Mouse (Mus musculus): ENCODE results near the gene Ophn1. TPM values are rescaled to one million over a fixed set of nuclear protein-coding genes. Genes with fewer than 3 reads are reported as not detected.

The Ophn1 gene
- polyA plus RNA-seq (2015; fragmentation: Nextera tagmentation; extraction: Ambion mirVana): 32.9 and 34.4 TPM in 2 replicates

DNA sequence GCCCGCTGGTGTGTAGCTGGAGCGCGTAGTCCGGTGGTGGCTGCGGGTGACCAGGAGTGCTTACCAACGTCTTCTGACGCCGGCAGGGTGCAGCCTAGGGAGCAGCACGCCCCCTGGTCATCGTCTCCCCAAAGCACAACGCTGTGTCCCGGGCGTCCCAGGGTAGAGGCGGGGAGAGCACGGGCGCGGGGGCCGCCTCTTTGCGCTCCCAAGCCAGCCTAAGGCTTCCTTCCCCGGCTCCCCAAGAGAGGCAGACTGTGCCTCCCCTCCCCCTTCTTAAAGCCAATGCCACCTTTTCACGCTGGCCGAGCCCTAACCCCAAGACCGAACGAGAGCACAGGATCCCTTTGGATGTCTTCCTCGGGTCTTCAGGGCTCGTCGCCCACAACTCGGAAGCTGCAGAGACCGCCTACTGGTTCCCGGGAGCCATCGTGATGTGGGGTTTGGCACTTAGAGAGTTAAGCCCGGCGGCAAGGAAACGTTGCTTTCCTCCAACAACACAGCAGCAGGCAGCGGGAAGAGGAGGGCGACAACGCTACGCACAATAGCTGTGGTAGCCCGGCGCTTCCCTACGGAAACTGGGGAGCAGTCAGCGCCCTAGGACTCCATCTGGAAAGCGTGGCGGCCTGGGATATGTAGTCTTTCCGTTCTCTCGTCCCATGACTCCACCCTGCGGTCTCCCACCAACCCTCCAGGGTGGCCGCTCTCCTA, at the start of gene Ophn1:
Ophn1 (minus strand) TSS at position 620 of the 711 bp plus-strand sequence.
- Histone ChIP-seq H3K4me1 (peaks cover 8% of the 10 kb centered on the region; the same call in 1 of the 2 replicates), H3K4me3 (peak within 1 kb of the TSS; percentile 52), H3K4me2 (peak within 1 kb of the TSS; percentile 60), H3K9ac (peak within 1 kb of the TSS; percentile 71), H3K27me3 (no peaks in the 10 kb centered on the region), H3K9me3 (replicated peaks) (no peaks in the 10 kb centered on the region), H3K36me3 (ENCODE audit: poor library complexity, severe bottlenecking) (no peaks in the 10 kb centered on the region), H3K27ac (peak within 1 kb of the TSS; percentile 86)
- peak; percentile 96 for ATAC-seq
- 16% methylated on average over 41 of the region's 48 CpGs for WGBS

DNA sequence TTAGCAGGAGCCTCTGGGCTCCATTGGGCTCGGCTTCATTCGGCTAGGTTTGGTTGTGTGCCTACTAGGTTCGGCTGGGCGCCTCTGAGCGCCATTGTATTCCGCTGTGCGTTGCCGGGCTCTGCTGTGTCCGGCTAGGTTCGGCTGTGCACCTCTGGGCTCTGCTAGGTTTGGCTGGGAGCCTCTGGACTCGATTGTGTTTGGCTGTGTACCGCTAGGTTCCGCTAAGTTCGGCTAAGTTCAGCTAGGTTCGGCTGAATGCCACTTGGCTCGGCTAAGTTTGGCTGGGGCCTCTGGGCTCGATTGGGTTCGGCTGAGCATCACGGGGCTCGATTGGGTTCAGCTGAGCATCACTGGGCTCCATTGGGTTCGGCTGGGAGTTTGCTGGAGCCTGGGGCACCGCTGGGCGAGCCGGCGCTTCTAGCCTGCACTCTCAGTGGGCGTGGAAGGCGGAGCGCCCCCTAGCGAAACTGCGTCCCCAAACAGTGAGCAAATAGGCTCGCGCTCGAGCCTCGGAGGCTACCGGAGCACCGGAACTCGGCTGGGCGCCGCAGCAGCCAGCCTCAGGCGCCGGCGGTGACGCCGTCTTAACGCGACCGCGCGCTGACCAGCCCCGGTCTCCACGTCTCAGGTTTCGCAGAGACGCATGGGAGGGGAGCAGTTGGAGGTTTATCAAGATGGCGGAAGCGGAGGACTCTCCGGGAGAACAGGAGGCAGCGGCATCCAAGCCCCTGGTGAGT, 46.9 kb upstream of the Ophn1 start:
- ATAC-seq: peak; percentile 87
- no peaks in the 10 kb centered on the region for H3K27me3 ChIP-seq
- 0 out of 2 replicates have a peak, but pooled peaks cover 4% of the 10 kb centered on the region for H3K36me3 ChIP-seq (ENCODE audit: poor library complexity, severe bottlenecking)
- H3K4me2 ChIP-seq: peak overlapping the region; percentile 63
- H3K4me3 ChIP-seq: peak overlapping the region; percentile 57
- peaks cover 10% of the 10 kb centered on the region for H3K4me1 ChIP-seq
- H3K27ac ChIP-seq: peak overlapping the region; percentile 86
- no peaks in the 10 kb centered on the region for H3K9me3 ChIP-seq (replicated peaks)
- 29% methylated on average over 57 of the region's 57 CpGs for WGBS
- H3K9ac ChIP-seq: peak overlapping the region; percentile 73

DNA sequence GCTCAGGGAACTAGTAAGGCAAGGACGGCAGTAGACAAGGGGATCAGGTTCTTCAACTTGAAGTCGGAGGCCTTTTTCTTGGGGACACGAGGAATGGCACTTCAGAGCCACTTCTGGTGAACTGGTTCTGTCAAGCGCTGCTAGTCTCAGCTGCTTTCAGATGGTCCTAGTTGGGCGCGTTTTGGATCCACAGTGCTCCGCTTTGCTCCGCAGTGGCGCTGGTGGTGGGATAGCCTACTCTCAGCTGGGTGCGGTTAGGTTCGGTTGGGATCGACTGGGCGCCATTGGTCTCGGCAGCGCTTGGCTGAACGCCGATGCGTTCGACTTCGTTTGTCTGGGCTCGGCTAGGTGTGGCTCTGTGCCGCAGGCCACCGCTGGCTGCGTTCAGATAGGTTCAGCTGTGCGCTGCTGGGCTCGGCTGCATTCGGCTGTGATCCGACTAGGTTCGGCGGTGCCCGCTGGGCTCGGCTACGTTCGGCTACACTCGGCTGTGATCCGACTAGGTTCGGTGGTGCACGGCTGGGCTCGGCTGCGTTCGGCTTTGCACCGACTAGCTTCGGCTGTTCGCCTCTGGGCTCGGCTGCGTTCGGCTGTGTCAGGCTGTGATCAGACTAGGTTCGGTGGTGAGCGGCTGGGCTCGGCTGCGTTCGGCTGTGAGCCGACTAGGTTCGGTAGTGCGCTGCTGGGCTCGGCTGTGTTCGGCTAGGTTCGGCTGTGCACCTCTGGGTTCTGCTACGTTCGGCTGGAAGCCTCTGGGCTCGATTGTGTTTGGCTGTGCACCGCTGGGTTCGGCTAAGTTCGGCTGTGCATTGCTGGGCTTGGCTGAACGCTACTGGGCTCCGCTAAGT, 46.1 kb upstream of the Ophn1 start:
- H3K9me3 ChIP-seq (replicated peaks): no peaks in the 10 kb centered on the region
- whole genome bisulfite sequencing: 24% methylated on average over 66 of the region's 66 CpGs
- ATAC-seq: peak; percentile 98
- H3K36me3 ChIP-seq (ENCODE audit: poor library complexity, severe bottlenecking): no peaks in the 10 kb centered on the region
- H3K4me1 ChIP-seq: peaks cover 10% of the 10 kb centered on the region
- peak overlapping the region; percentile 57 for H3K4me3 ChIP-seq
- peak overlapping the region; percentile 86 for H3K27ac ChIP-seq
- peak overlapping the region; percentile 73 for H3K9ac ChIP-seq
- peak overlapping the region; percentile 63 for H3K4me2 ChIP-seq
- no peaks in the 10 kb centered on the region for H3K27me3 ChIP-seq

GRCm38 (mm10) chrX:98936101-98936500, 45.3 kb upstream of the Ophn1 start, which contains the start of gene Yipf6:
Gene Yipf6 (plus strand): TSS chrX:98936316.
- H3K4me2 ChIP-seq: peak within 1 kb of the TSS; percentile 63
- H3K27me3 ChIP-seq: no peaks in the 10 kb centered on the region
- H3K27ac ChIP-seq: peak within 1 kb of the TSS; percentile 86
- H3K4me1 ChIP-seq: peaks cover 10% of the 10 kb centered on the region
- peak within 1 kb of the TSS; percentile 57 for H3K4me3 ChIP-seq
- WGBS: 73% methylated on average over 3 of the region's 3 CpGs
- H3K9me3 ChIP-seq (replicated peaks): no peaks in the 10 kb centered on the region
- no peaks in the 10 kb centered on the region for H3K36me3 ChIP-seq (ENCODE audit: poor library complexity, severe bottlenecking)
- peak within 1 kb of the TSS; percentile 73 for H3K9ac ChIP-seq
- ATAC-seq: no peak

DNA sequence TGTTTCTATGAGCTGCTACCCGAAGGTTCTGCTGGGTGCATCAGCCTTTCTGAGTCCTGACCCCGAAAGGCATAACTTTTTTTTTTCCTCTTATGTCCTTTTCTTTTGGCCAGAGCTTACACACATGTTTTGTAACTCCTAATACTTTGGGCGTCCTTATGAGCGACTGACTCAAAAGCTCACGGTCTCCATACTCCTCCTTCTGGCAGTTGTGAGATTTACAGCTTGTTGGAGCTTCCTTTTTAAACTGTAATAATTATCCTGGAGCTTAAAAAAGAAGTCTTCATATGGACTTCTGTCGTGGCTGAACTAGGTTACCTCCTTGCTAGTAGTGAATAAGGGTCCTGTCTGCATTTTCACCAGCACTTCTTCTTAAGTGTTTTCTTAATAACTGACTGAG, 28.6 kb upstream of the Ophn1 start:
- no peak overlapping the region for H3K4me3 ChIP-seq
- no peak for ATAC-seq
- H3K9me3 ChIP-seq (replicated peaks): no peaks in the 10 kb centered on the region
- WGBS: 25% methylated on average over 6 of the region's 6 CpGs
- H3K4me2 ChIP-seq: no peak overlapping the region
- no peaks in the 10 kb centered on the region for H3K36me3 ChIP-seq (ENCODE audit: poor library complexity, severe bottlenecking)
- H3K9ac ChIP-seq: no peak overlapping the region
- H3K27ac ChIP-seq: no peak overlapping the region
- peaks cover 5% of the 10 kb centered on the region; the same call in 1 of the 2 replicates for H3K4me1 ChIP-seq
- H3K27me3 ChIP-seq: no peaks in the 10 kb centered on the region

DNA sequence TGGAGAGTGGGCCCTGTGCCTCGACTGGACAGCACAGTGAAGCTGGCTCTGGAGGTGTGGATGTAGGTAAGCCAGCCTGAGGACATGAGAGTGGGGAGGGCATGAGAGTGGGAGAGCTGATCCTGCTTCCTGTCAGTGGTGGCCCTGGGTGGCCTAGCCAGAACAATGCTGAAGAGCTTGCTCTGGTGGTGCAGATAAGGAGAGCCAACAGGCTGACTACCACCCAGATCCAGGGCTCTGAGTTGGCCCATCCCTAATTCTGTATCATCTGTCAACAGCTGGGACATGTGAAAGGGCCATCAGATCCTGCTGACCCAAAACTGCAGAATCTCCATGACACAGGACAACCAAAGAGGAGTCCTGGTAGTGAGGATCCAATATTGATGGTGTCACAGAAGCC, 18.1 kb upstream of the Ophn1 start:
- WGBS: 57% methylated on average over 1 of the region's 1 CpGs

DNA sequence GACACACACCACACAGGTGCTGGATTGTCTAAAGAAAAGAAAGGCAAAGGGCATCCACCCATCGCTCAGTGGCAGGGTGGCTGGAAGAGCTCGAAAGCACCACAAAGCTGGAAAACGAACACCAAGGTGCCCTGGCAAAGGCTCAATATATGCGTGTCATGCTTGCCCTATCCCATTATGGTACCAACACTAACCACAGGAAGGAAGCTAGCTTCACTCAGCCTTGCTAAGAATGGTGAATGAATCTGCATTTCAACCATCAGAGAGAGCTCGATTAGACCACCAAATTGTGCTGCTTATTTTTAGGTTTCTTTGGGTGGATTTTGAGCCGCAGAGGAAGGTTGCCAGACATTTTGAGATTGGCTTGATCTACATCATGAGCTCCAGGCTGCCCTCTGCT, 13.4 kb upstream of the Ophn1 start:
- no peaks in the 10 kb centered on the region for H3K27me3 ChIP-seq
- H3K4me1 ChIP-seq: no peaks in the 10 kb centered on the region
- WGBS: 89% methylated on average over 6 of the region's 6 CpGs
- H3K9me3 ChIP-seq (replicated peaks): no peaks in the 10 kb centered on the region
- H3K27ac ChIP-seq: no peak overlapping the region
- no peak overlapping the region for H3K4me2 ChIP-seq
- ATAC-seq: no peak
- no peak overlapping the region for H3K9ac ChIP-seq
- H3K36me3 ChIP-seq (ENCODE audit: poor library complexity, severe bottlenecking): no peaks in the 10 kb centered on the region
- H3K4me3 ChIP-seq: no peak overlapping the region

More for the DNA sequence above, 18.1 kb upstream of the Ophn1 start:
- Histone ChIP-seq H3K27me3 (no peaks in the 10 kb centered on the region), H3K4me3 (no peak overlapping the region), H3K4me2 (no peak overlapping the region), H3K27ac (no peak overlapping the region), H3K4me1 (no peaks in the 10 kb centered on the region), H3K36me3 (ENCODE audit: poor library complexity, severe bottlenecking) (no peaks in the 10 kb centered on the region), H3K9me3 (replicated peaks) (no peaks in the 10 kb centered on the region), H3K9ac (no peak overlapping the region)
- no peak for ATAC-seq

DNA sequence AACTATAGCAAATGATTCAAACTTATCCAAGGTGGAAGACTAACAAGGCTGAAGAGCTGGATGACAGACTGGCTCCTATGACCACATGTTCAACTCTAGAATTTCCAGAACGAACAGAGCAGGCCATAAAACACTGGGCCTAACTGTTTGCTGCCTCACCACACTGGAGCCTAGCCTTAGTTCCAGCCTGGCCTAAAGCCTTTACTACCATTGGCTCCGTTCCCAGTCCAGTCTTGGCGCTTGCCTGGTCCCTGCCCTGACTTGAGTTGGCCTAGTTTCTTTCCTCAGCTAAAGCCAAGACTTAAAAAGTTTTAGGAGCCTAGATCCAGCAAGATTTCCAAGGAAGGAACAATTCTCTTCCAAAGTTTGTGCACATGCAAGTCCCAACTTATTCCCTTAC, 7.5 kb upstream of the Ophn1 start:
- H3K4me1 ChIP-seq: no peaks in the 10 kb centered on the region
- no peak overlapping the region for H3K9ac ChIP-seq
- H3K36me3 ChIP-seq (ENCODE audit: poor library complexity, severe bottlenecking): no peaks in the 10 kb centered on the region
- no peak overlapping the region for H3K4me3 ChIP-seq
- H3K27me3 ChIP-seq: no peaks in the 10 kb centered on the region
- WGBS: 80% methylated on average over 3 of the region's 3 CpGs
- no peak overlapping the region for H3K4me2 ChIP-seq
- no peak for ATAC-seq
- H3K9me3 ChIP-seq (replicated peaks): no peaks in the 10 kb centered on the region
- no peak overlapping the region for H3K27ac ChIP-seq

GRCm38 (mm10) chrX:98890072-98890405, 786 bp downstream of the Ophn1 start:
- H3K36me3 ChIP-seq (ENCODE audit: poor library complexity, severe bottlenecking): no peaks in the 10 kb centered on the region
- H3K4me3 ChIP-seq: peak overlapping the region; percentile 52
- no peaks in the 10 kb centered on the region for H3K27me3 ChIP-seq
- no peaks in the 10 kb centered on the region for H3K9me3 ChIP-seq (replicated peaks)
- 25% methylated on average over 14 of the region's 14 CpGs for WGBS
- H3K27ac ChIP-seq: peak overlapping the region; percentile 86
- H3K4me1 ChIP-seq: peaks cover 8% of the 10 kb centered on the region; the same call in 1 of the 2 replicates
- H3K4me2 ChIP-seq: peak overlapping the region; percentile 60
- H3K9ac ChIP-seq: peak overlapping the region; percentile 71
- ATAC-seq: no peak; the same call in 1 of the 2 replicates

GRCm38 (mm10) chrX:98881983-98882382, 8.8 kb downstream of the Ophn1 start:
- ATAC-seq: no peak
- WGBS: 91% methylated on average over 2 of the region's 2 CpGs
- no peak overlapping the region for H3K4me2 ChIP-seq
- H3K4me1 ChIP-seq: no peaks in the 10 kb centered on the region
- no peak overlapping the region for H3K4me3 ChIP-seq
- no peak overlapping the region for H3K27ac ChIP-seq
- H3K27me3 ChIP-seq: no peaks in the 10 kb centered on the region; the same call in 1 of the 2 replicates
- H3K9me3 ChIP-seq (replicated peaks): no peaks in the 10 kb centered on the region
- no peaks in the 10 kb centered on the region for H3K36me3 ChIP-seq (ENCODE audit: poor library complexity, severe bottlenecking)
- no peak overlapping the region for H3K9ac ChIP-seq

DNA sequence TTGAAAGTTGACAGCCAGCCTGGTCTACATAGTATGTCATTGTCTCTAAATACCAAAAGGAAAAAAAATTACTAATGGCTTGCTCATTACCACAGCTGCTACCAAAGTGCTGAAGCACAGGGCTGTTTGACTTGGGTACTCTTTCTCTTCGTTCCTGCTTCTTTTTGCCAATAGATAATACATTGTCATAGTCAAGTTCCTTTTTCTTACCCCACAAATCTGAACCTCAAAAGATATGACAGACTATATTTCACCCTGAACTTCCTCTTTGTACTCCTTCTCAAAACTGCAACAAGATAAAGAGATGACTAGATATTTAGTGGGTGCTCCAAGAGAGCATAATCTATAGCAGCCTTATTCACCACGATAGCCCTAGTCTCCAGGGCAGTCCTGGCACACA, 9.7 kb downstream of the Ophn1 start:
- Histone ChIP-seq H3K36me3 (ENCODE audit: poor library complexity, severe bottlenecking) (no peaks in the 10 kb centered on the region), H3K4me2 (no peak overlapping the region), H3K4me1 (no peaks in the 10 kb centered on the region), H3K9me3 (replicated peaks) (no peaks in the 10 kb centered on the region), H3K27ac (no peak overlapping the region), H3K27me3 (no peaks in the 10 kb centered on the region; the same call in 1 of the 2 replicates), H3K9ac (no peak overlapping the region), H3K4me3 (no peak overlapping the region)
- no peak for ATAC-seq
- 92% methylated on average over 2 of the region's 2 CpGs for WGBS

All from forebrain, embryonic 13.5 days (tissue).